Mouse (Mus musculus): Measurements from ENCODE around the gene Arpc2. TPM values are rescaled to one million over a fixed set of nuclear protein-coding genes. Genes with fewer than 3 reads are reported as not detected.

Gene Arpc2
- polyA plus RNA-seq, 1 experiment = 107 TPM

GRCm38 (mm10) chr1:74199046-74199445, 36.8 kb upstream of the Arpc2 start:
- H3K4me3 ChIP-seq (ENCODE audit: control insufficient read depth, low read depth, low read length) = no peak overlapping the region
- H3K36me3 ChIP-seq (ENCODE audit: control insufficient read depth, insufficient read depth, low read length) = no peaks in the 10 kb centered on the region
- no peak for TF ChIP-seq POLR2A (IDR thresholded peaks at IDR 0.05; ENCODE audit: control insufficient read depth, low read depth, low read length)
- TF ChIP-seq CTCF (IDR thresholded peaks at IDR 0.05; ENCODE audit: control insufficient read depth, insufficient read depth, insufficient replicate concordance, low read depth, low read length) = no peak

GRCm38 (mm10) chr1:74201048-74201844, 34.6 kb upstream of the Arpc2 start:
- H3K27me3 ChIP-seq (ENCODE audit: control insufficient read depth, insufficient read depth, low read length) = no peaks in the 10 kb centered on the region
- TF ChIP-seq CTCF (IDR thresholded peaks at IDR 0.05; ENCODE audit: control insufficient read depth, insufficient read depth, insufficient replicate concordance, low read depth, low read length) (no peak), POLR2A (IDR thresholded peaks at IDR 0.05; ENCODE audit: control insufficient read depth, low read depth, low read length) (no peak)
- no peaks in the 10 kb centered on the region for H3K36me3 ChIP-seq (ENCODE audit: control insufficient read depth, insufficient read depth, low read length)
- peaks cover 4% of the 10 kb centered on the region for H3K4me1 ChIP-seq (ENCODE audit: control insufficient read depth, insufficient read depth, low read length)
- no peak overlapping the region for H3K27ac ChIP-seq (ENCODE audit: control insufficient read depth, insufficient read depth, low read depth, low read length)
- H3K4me3 ChIP-seq (ENCODE audit: control insufficient read depth, low read depth, low read length) = no peak overlapping the region

More at GRCm38 (mm10) chr1:74199046-74199445, 36.8 kb upstream of the Arpc2 start:
- Histone ChIP-seq H3K27ac (ENCODE audit: control insufficient read depth, insufficient read depth, low read depth, low read length) (no peak overlapping the region), H3K27me3 (ENCODE audit: control insufficient read depth, insufficient read depth, low read length) (no peaks in the 10 kb centered on the region), H3K4me1 (ENCODE audit: control insufficient read depth, insufficient read depth, low read length) (no peaks in the 10 kb centered on the region)

- Histone ChIP-seq H3K4me3 (ENCODE audit: control insufficient read depth, low read depth, low read length) (no peak overlapping the region), H3K27me3 (ENCODE audit: control insufficient read depth, insufficient read depth, low read length) (no peaks in the 10 kb centered on the region), H3K36me3 (ENCODE audit: control insufficient read depth, insufficient read depth, low read length) (no peaks in the 10 kb centered on the region), H3K4me1 (ENCODE audit: control insufficient read depth, insufficient read depth, low read length) (peaks cover 9% of the 10 kb centered on the region), H3K27ac (ENCODE audit: control insufficient read depth, insufficient read depth, low read depth, low read length) (no peak overlapping the region)
- TF ChIP-seq CTCF (IDR thresholded peaks at IDR 0.05; ENCODE audit: control insufficient read depth, insufficient read depth, insufficient replicate concordance, low read depth, low read length) = no peak
- TF ChIP-seq POLR2A (IDR thresholded peaks at IDR 0.05; ENCODE audit: control insufficient read depth, low read depth, low read length) = no peak
These were observed 32.4 kb upstream of the Arpc2 start for GRCm38 (mm10) chr1:74203457-74203856.

DNA sequence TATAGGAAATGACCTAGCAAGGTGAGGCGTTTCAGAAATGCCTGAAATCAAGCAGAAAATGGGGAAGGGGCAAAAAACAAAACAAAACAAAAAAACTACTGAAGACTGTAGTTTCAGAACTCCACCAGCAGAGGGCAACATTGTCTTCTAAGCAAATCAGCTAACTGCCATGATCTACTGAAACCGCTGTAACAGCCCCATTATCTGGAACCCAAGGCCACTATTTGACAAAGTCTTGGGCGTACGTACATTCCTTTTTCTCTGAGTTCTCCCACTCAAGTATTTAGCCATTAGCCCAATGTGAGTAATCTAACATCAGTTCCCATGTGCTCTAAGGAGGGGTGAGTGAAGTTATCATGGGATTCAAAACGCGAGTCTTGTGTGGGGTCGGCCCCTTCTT, 30.0 kb upstream of the Arpc2 start:
- peaks cover 9% of the 10 kb centered on the region for H3K4me1 ChIP-seq (ENCODE audit: control insufficient read depth, insufficient read depth, low read length)
- no peaks in the 10 kb centered on the region for H3K36me3 ChIP-seq (ENCODE audit: control insufficient read depth, insufficient read depth, low read length)
- peak; percentile 14; the same call in 1 of the 2 replicates for TF ChIP-seq CTCF (IDR thresholded peaks at IDR 0.05; ENCODE audit: control insufficient read depth, insufficient read depth, insufficient replicate concordance, low read depth, low read length)
- no peak for TF ChIP-seq POLR2A (IDR thresholded peaks at IDR 0.05; ENCODE audit: control insufficient read depth, low read depth, low read length)
- H3K27ac ChIP-seq (ENCODE audit: control insufficient read depth, insufficient read depth, low read depth, low read length) = no peak overlapping the region
- H3K27me3 ChIP-seq (ENCODE audit: control insufficient read depth, insufficient read depth, low read length) = no peaks in the 10 kb centered on the region
- H3K4me3 ChIP-seq (ENCODE audit: control insufficient read depth, low read depth, low read length) = no peak overlapping the region; the same call in 1 of the 2 replicates

DNA sequence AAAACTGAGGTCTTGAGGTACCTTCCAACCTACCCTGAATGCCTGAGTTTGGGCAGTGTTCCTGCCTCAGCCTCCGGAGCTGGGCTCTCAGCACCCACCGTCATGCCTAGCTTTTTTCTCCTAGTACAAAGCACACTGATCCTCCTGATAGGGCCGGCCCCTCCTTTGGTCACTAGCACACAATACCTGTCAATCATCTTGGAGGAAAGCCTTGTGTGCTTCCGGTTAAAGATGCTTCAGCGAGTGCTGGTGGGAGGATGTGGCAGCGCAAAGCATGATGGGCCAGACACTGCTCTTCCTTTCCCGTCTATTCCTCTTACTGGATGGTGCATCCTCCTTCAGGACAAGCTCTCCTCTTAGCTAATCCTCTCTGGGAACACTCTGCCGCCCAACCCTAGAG, 29.2 kb upstream of the Arpc2 start:
- peaks cover 9% of the 10 kb centered on the region for H3K4me1 ChIP-seq (ENCODE audit: control insufficient read depth, insufficient read depth, low read length)

DNA sequence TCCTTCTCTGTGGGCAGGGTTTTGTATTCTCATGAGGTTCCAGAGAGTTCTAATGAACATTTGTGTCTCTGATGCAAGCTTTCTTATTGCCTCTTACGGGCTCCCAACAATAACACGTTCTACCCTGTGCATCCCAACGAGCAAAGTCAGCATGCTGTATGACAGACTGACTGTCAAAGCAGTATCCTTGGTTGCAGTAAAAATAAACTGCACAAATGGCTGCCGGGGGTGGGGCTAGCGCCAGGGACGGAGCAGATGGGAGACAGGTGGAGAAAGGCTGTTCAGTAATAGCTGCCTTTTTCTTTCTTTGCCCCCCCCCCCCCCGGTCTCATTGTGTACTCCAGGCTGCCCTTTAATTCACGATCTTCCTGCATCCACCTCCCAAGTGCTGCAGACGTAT, 28.0 kb upstream of the Arpc2 start:
- no peak overlapping the region for H3K27ac ChIP-seq (ENCODE audit: control insufficient read depth, insufficient read depth, low read depth, low read length)
- TF ChIP-seq CTCF (IDR thresholded peaks at IDR 0.05; ENCODE audit: control insufficient read depth, insufficient read depth, insufficient replicate concordance, low read depth, low read length) (no peak), POLR2A (IDR thresholded peaks at IDR 0.05; ENCODE audit: control insufficient read depth, low read depth, low read length) (no peak)
- no peak overlapping the region for H3K4me3 ChIP-seq (ENCODE audit: control insufficient read depth, low read depth, low read length)

More for the DNA sequence above, 29.2 kb upstream of the Arpc2 start:
- Histone ChIP-seq H3K4me3 (ENCODE audit: control insufficient read depth, low read depth, low read length) (peak overlapping the region; percentile 30; the same call in 1 of the 2 replicates), H3K27ac (ENCODE audit: control insufficient read depth, insufficient read depth, low read depth, low read length) (no peak overlapping the region), H3K27me3 (ENCODE audit: control insufficient read depth, insufficient read depth, low read length) (no peaks in the 10 kb centered on the region), H3K36me3 (ENCODE audit: control insufficient read depth, insufficient read depth, low read length) (no peaks in the 10 kb centered on the region)
- TF ChIP-seq POLR2A (IDR thresholded peaks at IDR 0.05; ENCODE audit: control insufficient read depth, low read depth, low read length) (no peak), CTCF (IDR thresholded peaks at IDR 0.05; ENCODE audit: control insufficient read depth, insufficient read depth, insufficient replicate concordance, low read depth, low read length) (no peak)

GRCm38 (mm10) chr1:74208941-74209340, 26.9 kb upstream of the Arpc2 start:
- Histone ChIP-seq H3K27me3 (ENCODE audit: control insufficient read depth, insufficient read depth, low read length) (no peaks in the 10 kb centered on the region), H3K4me1 (ENCODE audit: control insufficient read depth, insufficient read depth, low read length) (peaks cover 9% of the 10 kb centered on the region), H3K27ac (ENCODE audit: control insufficient read depth, insufficient read depth, low read depth, low read length) (no peak overlapping the region), H3K4me3 (ENCODE audit: control insufficient read depth, low read depth, low read length) (no peak overlapping the region), H3K36me3 (ENCODE audit: control insufficient read depth, insufficient read depth, low read length) (no peaks in the 10 kb centered on the region)
- TF ChIP-seq POLR2A (IDR thresholded peaks at IDR 0.05; ENCODE audit: control insufficient read depth, low read depth, low read length) = no peak
- no peak for TF ChIP-seq CTCF (IDR thresholded peaks at IDR 0.05; ENCODE audit: control insufficient read depth, insufficient read depth, insufficient replicate concordance, low read depth, low read length)

More for the DNA sequence above, 28.0 kb upstream of the Arpc2 start:
- peaks cover 9% of the 10 kb centered on the region for H3K4me1 ChIP-seq (ENCODE audit: control insufficient read depth, insufficient read depth, low read length)
- no peaks in the 10 kb centered on the region for H3K27me3 ChIP-seq (ENCODE audit: control insufficient read depth, insufficient read depth, low read length)
- no peaks in the 10 kb centered on the region for H3K36me3 ChIP-seq (ENCODE audit: control insufficient read depth, insufficient read depth, low read length)

Measured in testis, adult 2 months (tissue).